Mouse (Mus musculus): Measurements from ENCODE around the gene Csf3. TPM values are rescaled to one million over a fixed set of nuclear protein-coding genes. Genes with fewer than 3 reads are reported as not detected.
A peak's percentile ranks its signal among the peaks of the same experiment; 100 is the strongest.
"Not testable (repeated sequence)": the region's sequence is repeated elsewhere in the genome, so short reads cannot be mapped to it uniquely, and the experiment has no call there.

Csf3 gene
- not detected in 2 replicates for polyA plus RNA-seq (2016; fragmentation: Nextera tagmentation; extraction: Ambion mirVana)

- Histone ChIP-seq H3K4me3 (no peak within 1 kb of the TSS), H3K9me3 (no peaks in the 10 kb centered on the region), H3K27ac (no peak within 1 kb of the TSS), H3K4me1 (peaks cover 13% of the 10 kb centered on the region; the same call in 1 of the 2 replicates), H3K36me3 (replicated peaks) (peaks cover 33% of the 10 kb centered on the region), H3K27me3 (ENCODE audit: poor library complexity, severe bottlenecking) (peaks cover 19% of the 10 kb centered on the region; the same call in 1 of the 2 replicates)
- no peak for DNase-seq (ENCODE audit: extremely low spot score, low spot score)
- 33% methylated on average over 10 of the region's 10 CpGs for WGBS
Measured at GRCm38 (mm10) chr11:98701213-98701670, at the start of gene Csf3. TSS of gene Csf3 (plus strand) at chr11:98701263.

GRCm38 (mm10) chr11:98655076-98655475 lies 46.0 kb upstream of the Csf3 start:
- H3K4me1 ChIP-seq; H3K27ac ChIP-seq; H3K9me3 ChIP-seq; H3K4me3 ChIP-seq; H3K36me3 ChIP-seq (replicated peaks); H3K27me3 ChIP-seq (ENCODE audit: poor library complexity, severe bottlenecking): not testable (repeated sequence)
- WGBS, result 15% methylated on average over 7 of the region's 7 CpGs
- DNase-seq (ENCODE audit: extremely low spot score, low spot score), result peak; percentile 65

- Histone ChIP-seq H3K27me3 (ENCODE audit: poor library complexity, severe bottlenecking) (no peaks in the 10 kb centered on the region), H3K36me3 (replicated peaks) (no peaks in the 10 kb centered on the region), H3K4me1 (peaks cover 5% of the 10 kb centered on the region), H3K4me3 (no peak overlapping the region), H3K27ac (no peak overlapping the region), H3K9me3 (no peaks in the 10 kb centered on the region)
- DNase-seq (ENCODE audit: extremely low spot score, low spot score), result peak; percentile 19
- 15% methylated on average over 6 of the region's 6 CpGs for WGBS
Measured at GRCm38 (mm10) chr11:98660517-98660916, 40.5 kb upstream of the Csf3 start.

DNA sequence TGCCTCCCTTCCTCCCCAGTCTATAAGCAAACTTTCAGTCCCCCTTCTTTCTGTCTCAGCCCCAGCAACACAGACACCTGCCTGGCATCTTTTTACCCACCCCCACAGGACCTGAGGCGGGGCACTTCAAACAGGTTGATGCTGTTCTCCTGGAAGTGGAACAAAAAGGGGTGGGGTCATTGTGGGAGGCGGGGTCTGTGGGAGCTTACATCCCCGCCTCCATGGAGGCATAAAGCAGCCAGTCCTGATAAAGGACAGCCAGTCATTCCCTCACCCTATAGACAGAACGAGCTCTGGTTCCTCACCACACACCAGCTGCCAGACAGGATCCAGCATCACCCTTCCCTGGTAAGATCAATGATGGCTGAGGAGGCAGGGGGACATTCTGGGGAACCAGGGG lies 37.0 kb upstream of the Csf3 start, which contains the start of gene Gsdma:
Gene Gsdma, plus strand, starts transcription at position 261 of the 400 bp plus-strand sequence.
- WGBS, result 24% methylated on average over 4 of the region's 4 CpGs
- Histone ChIP-seq H3K27ac (no peak within 1 kb of the TSS), H3K4me1 (peaks cover 5% of the 10 kb centered on the region), H3K27me3 (ENCODE audit: poor library complexity, severe bottlenecking) (peaks cover 28% of the 10 kb centered on the region), H3K4me3 (no peak within 1 kb of the TSS), H3K36me3 (replicated peaks) (no peaks in the 10 kb centered on the region), H3K9me3 (no peaks in the 10 kb centered on the region)
- DNase-seq (ENCODE audit: extremely low spot score, low spot score), result no peak

- Histone ChIP-seq H3K4me3 (no peak overlapping the region), H3K27ac (no peak overlapping the region), H3K27me3 (ENCODE audit: poor library complexity, severe bottlenecking) (peaks cover 37% of the 10 kb centered on the region), H3K4me1 (peaks cover 9% of the 10 kb centered on the region), H3K9me3 (no peaks in the 10 kb centered on the region), H3K36me3 (replicated peaks) (no peaks in the 10 kb centered on the region)
- 79% methylated on average over 2 of the region's 2 CpGs for WGBS
- no peak for DNase-seq (ENCODE audit: extremely low spot score, low spot score)
Measured at GRCm38 (mm10) chr11:98668984-98669383, 32.1 kb upstream of the Csf3 start.

DNA sequence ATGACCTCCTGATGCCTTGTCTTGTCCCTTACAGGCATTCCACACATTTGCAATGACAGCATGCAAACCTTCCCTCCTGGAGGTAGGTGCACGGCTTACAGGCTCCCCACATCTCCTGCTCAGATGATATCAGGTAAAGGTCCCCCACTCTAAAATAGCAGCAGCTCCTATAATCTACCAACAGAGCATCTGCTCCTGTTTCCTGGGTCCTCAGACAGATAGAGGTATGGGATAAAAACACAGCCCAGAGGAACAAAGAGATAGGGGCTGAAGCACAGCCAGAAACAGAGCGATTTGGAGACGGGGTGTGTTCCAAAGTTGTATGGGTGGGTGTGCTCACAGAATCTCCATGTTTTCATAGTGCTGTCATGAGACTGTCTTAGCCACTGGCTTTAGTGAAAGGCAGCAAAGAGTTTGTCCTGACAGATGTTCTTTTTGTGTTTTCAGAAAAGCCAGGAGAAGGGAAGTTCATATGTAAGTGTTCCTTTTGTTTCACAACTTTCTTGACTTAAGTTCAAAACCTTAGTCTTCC lies 29.7 kb upstream of the Csf3 start:
- Histone ChIP-seq H3K4me1 (peaks cover 4% of the 10 kb centered on the region; the same call in 1 of the 2 replicates), H3K27ac (no peak overlapping the region), H3K9me3 (no peaks in the 10 kb centered on the region), H3K27me3 (ENCODE audit: poor library complexity, severe bottlenecking) (peaks cover 35% of the 10 kb centered on the region), H3K36me3 (replicated peaks) (no peaks in the 10 kb centered on the region), H3K4me3 (no peak overlapping the region)
- 82% methylated on average over 3 of the region's 3 CpGs for WGBS
- DNase-seq (ENCODE audit: extremely low spot score, low spot score), result no peak

- Histone ChIP-seq H3K4me1 (peaks cover 4% of the 10 kb centered on the region; the same call in 1 of the 2 replicates), H3K27me3 (ENCODE audit: poor library complexity, severe bottlenecking) (peaks cover 30% of the 10 kb centered on the region), H3K9me3 (no peaks in the 10 kb centered on the region), H3K36me3 (replicated peaks) (no peaks in the 10 kb centered on the region), H3K4me3 (no peak overlapping the region), H3K27ac (no peak overlapping the region)
- no peak for DNase-seq (ENCODE audit: extremely low spot score, low spot score)
- 68% methylated on average over 5 of the region's 5 CpGs for WGBS
Measured at GRCm38 (mm10) chr11:98671857-98672256, 29.2 kb upstream of the Csf3 start.

DNA sequence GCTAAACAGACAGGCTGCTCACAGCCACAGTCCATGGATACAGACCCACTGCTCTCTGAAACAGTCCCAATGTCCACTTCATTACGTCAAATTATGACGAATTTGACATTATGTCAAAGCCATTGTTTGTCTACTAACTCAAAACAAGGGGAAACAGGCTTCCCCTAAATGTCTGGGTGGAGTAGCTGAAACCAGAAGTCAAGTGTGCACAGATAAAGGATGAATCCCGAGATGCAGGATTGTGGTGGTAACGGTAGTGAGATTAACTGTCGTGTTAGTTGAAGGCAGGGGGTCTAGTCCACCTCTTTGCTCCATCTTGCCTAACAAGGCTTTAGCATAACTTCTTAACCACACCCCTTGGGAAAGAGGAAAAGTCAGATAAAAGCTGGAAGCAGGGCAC lies 28.6 kb upstream of the Csf3 start:
- DNase-seq (ENCODE audit: extremely low spot score, low spot score), result no peak
- no peaks in the 10 kb centered on the region for H3K9me3 ChIP-seq
- H3K4me1 ChIP-seq, result peaks cover 4% of the 10 kb centered on the region; the same call in 1 of the 2 replicates
- WGBS, result 92% methylated on average over 5 of the region's 5 CpGs
- H3K27ac ChIP-seq, result no peak overlapping the region
- H3K27me3 ChIP-seq (ENCODE audit: poor library complexity, severe bottlenecking), result peaks cover 24% of the 10 kb centered on the region
- H3K4me3 ChIP-seq, result no peak overlapping the region
- no peaks in the 10 kb centered on the region for H3K36me3 ChIP-seq (replicated peaks)

- H3K27ac ChIP-seq, result not testable (repeated sequence)
Measured at GRCm38 (mm10) chr11:98673136-98673535, 27.9 kb upstream of the Csf3 start.

GRCm38 (mm10) chr11:98675829-98676363 lies 25.2 kb upstream of the Csf3 start:
- Histone ChIP-seq H3K4me1 (peaks cover 4% of the 10 kb centered on the region; the same call in 1 of the 2 replicates), H3K36me3 (replicated peaks) (no peaks in the 10 kb centered on the region), H3K27me3 (ENCODE audit: poor library complexity, severe bottlenecking) (peaks cover 4% of the 10 kb centered on the region; the same call in 1 of the 2 replicates), H3K27ac (no peak overlapping the region), H3K4me3 (no peak overlapping the region), H3K9me3 (no peaks in the 10 kb centered on the region)
- no peak for DNase-seq (ENCODE audit: extremely low spot score, low spot score)
- 51% methylated on average over 7 of the region's 7 CpGs for WGBS

More at GRCm38 (mm10) chr11:98673136-98673535, 27.9 kb upstream of the Csf3 start:
- H3K36me3 ChIP-seq (replicated peaks); H3K4me1 ChIP-seq; H3K9me3 ChIP-seq: not testable (repeated sequence)
- peak; percentile 56 for DNase-seq (ENCODE audit: extremely low spot score, low spot score)
- peaks cover 17% of the 10 kb centered on the region for H3K27me3 ChIP-seq (ENCODE audit: poor library complexity, severe bottlenecking)
- 8% methylated on average over 7 of the region's 7 CpGs for WGBS
- H3K4me3 ChIP-seq, result 0 out of 2 replicates have a peak overlapping the region, but pooled peaks have one; percentile 10

- H3K4me1 ChIP-seq, result peaks cover 24% of the 10 kb centered on the region
- no peaks in the 10 kb centered on the region for H3K27me3 ChIP-seq (ENCODE audit: poor library complexity, severe bottlenecking)
- H3K9me3 ChIP-seq, result no peaks in the 10 kb centered on the region
- no peak overlapping the region for H3K27ac ChIP-seq
- 97% methylated on average over 1 of the region's 1 CpGs for WGBS
- H3K36me3 ChIP-seq (replicated peaks), result peaks cover 9% of the 10 kb centered on the region
- DNase-seq (ENCODE audit: extremely low spot score, low spot score), result no peak
- no peak overlapping the region for H3K4me3 ChIP-seq
Measured at GRCm38 (mm10) chr11:98680023-98680422, 21.0 kb upstream of the Csf3 start.

DNA sequence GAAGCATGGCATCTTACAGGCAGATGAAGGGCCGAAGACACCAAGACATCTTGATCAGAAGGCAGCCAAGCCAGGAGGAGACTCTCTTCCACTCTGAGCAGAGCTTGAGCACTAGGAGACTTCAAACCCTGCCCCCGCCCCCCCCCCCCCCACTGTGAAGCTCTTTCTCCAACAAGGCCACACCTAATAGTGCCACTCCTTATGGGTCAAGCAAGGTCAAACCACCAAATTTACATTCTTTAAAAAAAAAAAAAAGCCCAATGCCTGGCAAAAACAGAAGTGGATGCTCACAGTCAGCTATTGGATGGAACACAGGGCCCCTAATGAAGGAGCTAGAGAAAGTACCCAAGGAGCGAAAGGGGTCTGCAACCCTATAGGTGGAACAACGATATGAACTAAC lies 20.5 kb upstream of the Csf3 start:
- not testable (repeated sequence) for H3K27ac ChIP-seq; H3K4me3 ChIP-seq; H3K9me3 ChIP-seq; DNase-seq (ENCODE audit: extremely low spot score, low spot score); H3K27me3 ChIP-seq (ENCODE audit: poor library complexity, severe bottlenecking)
- WGBS, result 87% methylated on average over 4 of the region's 4 CpGs
- H3K4me1 ChIP-seq, result peaks cover 24% of the 10 kb centered on the region
- peaks cover 14% of the 10 kb centered on the region for H3K36me3 ChIP-seq (replicated peaks)

- no peaks in the 10 kb centered on the region for H3K9me3 ChIP-seq
- peaks cover 20% of the 10 kb centered on the region for H3K36me3 ChIP-seq (replicated peaks)
- no peak for DNase-seq (ENCODE audit: extremely low spot score, low spot score)
- peaks cover 24% of the 10 kb centered on the region for H3K4me1 ChIP-seq
- no peak overlapping the region for H3K27ac ChIP-seq
- peak overlapping the region; percentile 100; the same call in 1 of the 2 replicates for H3K4me3 ChIP-seq
- H3K27me3 ChIP-seq (ENCODE audit: poor library complexity, severe bottlenecking), result no peaks in the 10 kb centered on the region
- WGBS, result 88% methylated on average over 4 of the region's 4 CpGs
Measured at GRCm38 (mm10) chr11:98681186-98681585, 19.9 kb upstream of the Csf3 start.

All from forebrain, embryonic 10.5 days (tissue).